Mouse (Mus musculus): ENCODE data around the gene Duxbl3. TPM values are rescaled to one million over a fixed set of nuclear protein-coding genes. Genes with fewer than 3 reads are reported as not detected.
"Not testable (repeated sequence)": the region's sequence is repeated elsewhere in the genome, so short reads cannot be mapped to it uniquely, and the experiment has no call there.

Duxbl3 gene
- 5.9 and 8.1 TPM in 2 replicates for polyA plus RNA-seq (2015; fragmentation: Nextera tagmentation; extraction: Ambion mirVana)

DNA sequence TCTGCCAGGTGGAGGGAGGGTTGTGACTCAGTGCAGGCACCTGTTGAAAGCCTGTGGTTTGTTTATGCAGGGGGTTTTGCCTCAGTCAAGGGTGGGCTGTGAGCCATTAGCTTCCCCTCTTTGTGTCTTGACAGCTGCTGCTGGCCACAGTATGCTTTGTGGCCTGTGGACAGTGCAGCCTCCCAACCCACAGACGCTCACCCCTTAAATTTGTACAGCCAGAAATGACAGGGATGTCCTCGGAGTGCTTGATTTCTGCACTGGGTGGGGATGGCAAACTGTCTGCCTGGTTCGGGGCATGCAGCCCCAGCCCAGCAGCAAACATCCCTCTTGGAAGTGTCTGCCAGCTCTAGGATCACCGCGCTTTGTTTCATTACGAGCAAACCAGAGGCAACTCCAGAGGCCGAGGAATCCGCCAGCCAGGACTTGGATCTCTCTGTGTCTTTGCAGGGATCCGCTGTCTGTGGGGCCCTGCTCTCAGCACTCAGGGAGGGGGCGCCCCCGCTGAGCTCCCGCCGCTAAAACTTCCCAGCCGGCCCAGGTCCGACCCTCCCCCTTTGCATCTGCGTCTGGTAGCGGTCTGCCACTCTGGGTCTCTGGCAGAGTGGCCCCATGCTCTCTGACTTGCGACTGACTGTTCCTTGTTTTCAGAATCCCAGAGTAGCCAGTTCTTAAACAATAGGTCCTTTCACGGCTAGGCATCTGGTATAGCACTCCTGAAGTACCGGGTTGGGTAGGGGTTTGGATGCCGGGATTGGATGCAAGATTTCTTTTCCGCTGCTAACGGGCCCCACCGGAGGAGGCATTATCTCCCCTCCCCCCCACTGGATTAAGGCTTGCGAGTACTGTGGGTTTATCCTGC is at the start of gene Duxbl3:
Duxbl3 (plus strand) TSS at position 207 of the 862 bp plus-strand sequence.
- not testable (repeated sequence) for H3K27ac ChIP-seq; H3K4me3 ChIP-seq (replicated peaks); H3K9ac ChIP-seq (replicated peaks); H3K4me1 ChIP-seq (replicated peaks); H3K4me2 ChIP-seq (replicated peaks); H3K27me3 ChIP-seq; H3K36me3 ChIP-seq; H3K9me3 ChIP-seq
- no CpG with 5 or more reads among the region's 25 CpGs for WGBS
- peak; percentile 96 for ATAC-seq

DNA sequence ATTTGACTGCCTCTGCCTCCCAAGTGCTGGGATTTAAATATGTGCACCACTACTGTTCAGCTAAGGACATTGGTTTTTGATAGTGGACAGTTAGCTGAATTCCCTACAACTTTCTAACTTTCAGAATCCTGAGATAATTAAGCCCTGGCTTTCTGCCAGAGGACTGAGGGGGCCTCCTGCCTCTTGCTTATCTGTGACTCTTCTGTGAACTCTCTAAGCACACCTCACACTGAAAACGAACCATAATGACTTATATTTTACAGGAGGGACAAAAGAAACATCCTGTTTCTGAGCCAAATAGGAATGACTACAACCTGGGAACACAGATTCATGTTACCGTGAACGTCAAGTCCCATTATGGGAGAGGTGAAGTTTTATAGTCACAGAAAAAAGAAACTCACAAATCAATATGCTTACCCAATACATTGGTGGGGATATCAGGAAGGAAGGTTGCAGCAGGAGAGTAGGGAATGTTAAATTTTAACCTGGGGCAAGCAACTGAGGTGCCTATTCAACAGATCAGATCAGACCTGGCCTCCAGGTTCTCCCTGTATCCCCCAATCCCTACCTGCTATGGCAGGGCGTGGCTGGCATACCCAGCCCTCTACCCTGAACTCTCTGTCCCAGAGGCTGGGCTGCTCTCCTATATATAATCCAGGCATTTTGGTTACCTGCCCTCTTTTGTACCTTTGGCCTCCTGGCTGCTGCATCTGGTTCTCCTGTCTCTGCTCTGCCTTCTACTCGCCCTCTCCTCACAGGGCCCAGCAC is 41.3 kb upstream of the Duxbl3 start:
- not testable (repeated sequence) for H3K9me3 ChIP-seq; H3K4me2 ChIP-seq (replicated peaks); H3K27me3 ChIP-seq; H3K36me3 ChIP-seq; H3K27ac ChIP-seq; H3K4me1 ChIP-seq (replicated peaks); ATAC-seq; H3K9ac ChIP-seq (replicated peaks); H3K4me3 ChIP-seq (replicated peaks)
- no CpG with 5 or more reads among the region's 5 CpGs for WGBS

DNA sequence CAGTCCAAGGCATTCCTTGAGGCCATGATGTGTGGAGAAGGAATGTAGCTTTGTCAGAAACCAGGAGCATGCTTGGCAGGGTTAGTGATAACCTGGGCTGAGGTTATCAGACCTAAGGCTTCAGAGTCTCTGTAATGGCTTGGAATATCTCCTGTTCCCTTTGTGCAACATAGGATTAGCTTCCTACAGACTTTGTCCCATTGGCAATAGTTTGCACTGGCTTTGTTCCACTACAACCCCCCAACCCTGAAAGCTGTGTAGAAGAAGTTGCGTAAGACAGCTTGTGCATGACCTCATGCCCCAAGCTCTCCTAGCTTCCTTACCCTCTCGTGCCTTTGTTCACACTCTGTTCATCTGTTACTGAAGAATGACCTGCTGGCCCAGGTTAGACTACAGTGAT is 20.6 kb upstream of the Duxbl3 start:
- not testable (repeated sequence) for H3K9me3 ChIP-seq, H3K27me3 ChIP-seq
- WGBS = no CpG with 5 or more reads among the region's 2 CpGs

DNA sequence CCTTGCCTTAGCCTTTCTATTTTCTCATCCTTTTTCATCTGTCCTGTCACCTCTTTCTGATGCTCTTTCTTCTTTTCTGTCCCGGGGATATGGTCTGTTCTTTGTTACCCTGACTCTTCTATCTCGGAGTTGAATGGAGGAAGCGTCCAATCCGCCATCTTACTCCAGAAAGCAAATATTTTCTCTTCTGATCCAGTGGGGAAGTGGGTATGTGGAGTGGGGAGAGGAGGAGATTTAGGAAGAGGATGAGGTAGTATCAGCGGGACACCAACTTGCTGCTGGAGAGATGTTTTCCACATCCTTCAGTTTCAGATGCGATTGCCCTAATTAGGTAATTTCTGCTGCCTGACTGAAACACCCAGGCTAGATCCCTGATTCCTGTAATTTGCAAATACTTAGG is 967 bp downstream of the Duxbl3 start:
- not testable (repeated sequence) for H3K4me2 ChIP-seq (replicated peaks); H3K36me3 ChIP-seq; H3K4me3 ChIP-seq (replicated peaks); H3K4me1 ChIP-seq (replicated peaks); H3K9ac ChIP-seq (replicated peaks); H3K9me3 ChIP-seq; H3K27me3 ChIP-seq; ATAC-seq; H3K27ac ChIP-seq
- WGBS = no CpG with 5 or more reads among the region's 6 CpGs

More for the DNA sequence above, 20.6 kb upstream of the Duxbl3 start:
- not testable (repeated sequence) for H3K9ac ChIP-seq (replicated peaks); H3K4me2 ChIP-seq (replicated peaks); H3K36me3 ChIP-seq; H3K4me1 ChIP-seq (replicated peaks); ATAC-seq; H3K27ac ChIP-seq; H3K4me3 ChIP-seq (replicated peaks)

DNA sequence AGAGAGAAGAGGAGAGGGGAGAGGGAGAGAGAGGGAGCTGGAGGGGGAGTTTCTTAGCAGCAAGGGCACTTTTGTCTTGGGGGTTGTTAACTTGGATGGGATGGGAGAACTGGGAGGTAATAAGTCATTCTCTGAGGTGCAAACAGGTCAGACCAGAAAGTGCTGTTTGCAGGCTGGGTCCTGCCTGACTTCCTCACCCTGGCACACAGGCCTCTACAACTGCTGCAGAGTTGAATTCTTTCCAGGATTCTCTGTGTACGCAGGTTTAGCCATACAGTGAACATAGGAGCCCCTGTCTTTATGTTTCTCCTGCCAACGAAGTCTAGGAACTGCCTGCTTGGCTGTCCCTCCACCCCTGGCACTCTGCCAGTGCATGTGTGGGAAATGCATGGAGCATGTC is 29.0 kb downstream of the Duxbl3 start:
- not testable (repeated sequence) for H3K4me2 ChIP-seq (replicated peaks); H3K27ac ChIP-seq; H3K27me3 ChIP-seq; H3K9ac ChIP-seq (replicated peaks); H3K4me1 ChIP-seq (replicated peaks); H3K4me3 ChIP-seq (replicated peaks); H3K9me3 ChIP-seq; H3K36me3 ChIP-seq; ATAC-seq
- no CpG with 5 or more reads among the region's 2 CpGs for WGBS

DNA sequence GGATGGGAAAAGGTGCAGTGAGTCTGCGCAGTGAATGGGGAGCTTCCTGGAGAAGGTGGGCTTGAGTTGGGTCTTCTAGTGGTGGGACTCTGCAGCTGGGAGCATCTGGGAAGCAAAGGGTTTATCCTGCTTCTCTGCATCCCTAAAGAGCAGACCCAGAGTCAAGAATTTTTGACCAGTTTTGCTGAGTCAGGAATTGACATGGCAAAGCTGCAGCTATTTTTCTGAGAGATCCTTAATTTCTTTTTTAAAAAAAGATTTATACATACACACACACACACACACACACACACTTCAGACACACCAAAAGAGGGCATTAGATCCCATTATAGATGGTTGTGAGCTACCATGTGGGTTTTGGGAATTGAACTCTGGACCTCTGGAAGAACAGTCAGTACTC is 36.1 kb downstream of the Duxbl3 start:
- Histone ChIP-seq H3K9me3 (no peaks in the 10 kb centered on the region), H3K9ac (replicated peaks) (no peak overlapping the region), H3K27ac (no peak overlapping the region), H3K27me3 (no peaks in the 10 kb centered on the region), H3K36me3 (no peaks in the 10 kb centered on the region), H3K4me2 (replicated peaks) (no peak overlapping the region), H3K4me3 (replicated peaks) (no peak overlapping the region), H3K4me1 (replicated peaks) (no peaks in the 10 kb centered on the region)
- WGBS = 100% methylated on average over 1 of the region's 1 CpGs
- ATAC-seq = no peak

DNA sequence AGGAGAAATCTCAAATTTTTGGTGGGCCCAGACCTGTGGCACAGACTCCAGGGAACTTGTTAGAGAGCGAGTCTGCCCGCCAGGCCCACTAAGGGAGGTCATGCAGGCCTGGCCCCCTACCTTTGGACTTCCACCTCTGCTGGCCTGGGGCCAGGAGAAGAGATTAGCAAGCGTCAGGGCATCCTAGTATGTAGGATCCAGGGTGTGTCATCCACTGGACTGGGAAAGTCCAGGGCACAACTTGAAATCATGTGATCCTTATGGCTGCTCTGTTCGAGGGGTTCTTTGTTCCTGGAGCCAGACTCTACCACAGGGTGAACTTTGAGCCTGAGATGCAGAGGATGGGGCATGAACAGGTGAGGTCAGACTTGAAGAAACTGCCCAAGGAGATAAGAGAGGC is 39.3 kb downstream of the Duxbl3 start:
- Histone ChIP-seq H3K4me2 (replicated peaks) (no peak overlapping the region), H3K9me3 (no peaks in the 10 kb centered on the region), H3K4me3 (replicated peaks) (no peak overlapping the region), H3K27ac (no peak overlapping the region), H3K36me3 (no peaks in the 10 kb centered on the region), H3K9ac (replicated peaks) (no peak overlapping the region), H3K4me1 (replicated peaks) (no peaks in the 10 kb centered on the region), H3K27me3 (no peaks in the 10 kb centered on the region)
- no peak for ATAC-seq
- 83% methylated on average over 4 of the region's 4 CpGs for WGBS

DNA sequence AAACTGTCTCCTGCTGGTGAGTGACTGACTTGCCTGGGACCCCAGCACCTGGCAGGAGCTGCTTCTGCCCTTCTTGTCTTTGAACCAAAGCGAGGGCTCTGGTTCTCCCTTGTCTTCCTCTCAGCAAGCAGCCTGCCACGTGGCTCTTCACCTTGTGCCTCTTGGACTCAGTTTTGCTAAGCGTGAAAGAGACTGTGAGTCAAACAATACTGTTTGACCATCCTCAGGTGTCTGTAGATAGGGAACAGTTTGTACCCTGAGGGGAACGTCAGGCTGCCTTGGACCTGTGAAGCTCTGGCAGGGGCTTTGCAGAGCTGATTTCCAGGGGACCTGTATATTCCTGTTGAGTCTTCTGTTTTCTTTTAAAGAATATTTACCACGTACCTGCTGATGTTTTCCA is 39.7 kb downstream of the Duxbl3 start:
- no peaks in the 10 kb centered on the region for H3K9me3 ChIP-seq
- H3K27ac ChIP-seq = no peak overlapping the region
- no peak for ATAC-seq
- H3K27me3 ChIP-seq = no peaks in the 10 kb centered on the region
- H3K9ac ChIP-seq (replicated peaks) = no peak overlapping the region
- H3K36me3 ChIP-seq = no peaks in the 10 kb centered on the region
- H3K4me2 ChIP-seq (replicated peaks) = no peak overlapping the region
- no peak overlapping the region for H3K4me3 ChIP-seq (replicated peaks)
- 83% methylated on average over 5 of the region's 5 CpGs for WGBS
- no peaks in the 10 kb centered on the region for H3K4me1 ChIP-seq (replicated peaks)

DNA sequence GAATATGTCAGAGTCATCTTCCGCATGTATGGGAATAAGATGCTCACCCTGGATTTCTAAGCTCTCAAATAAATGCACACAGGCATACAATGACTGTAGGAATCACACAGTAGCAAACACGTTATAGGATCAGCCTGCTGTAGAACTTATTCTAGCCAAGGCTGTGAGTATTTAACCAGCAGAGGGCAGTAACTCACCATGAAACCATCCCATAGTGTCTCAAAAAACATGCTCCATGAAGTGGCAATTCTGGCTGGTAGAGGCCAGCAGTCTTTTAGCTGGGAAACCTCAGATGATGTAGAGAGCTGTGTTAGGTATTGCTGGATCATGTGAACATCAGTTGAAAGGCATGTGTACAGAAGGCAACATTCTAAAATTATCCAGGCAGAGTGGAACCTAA is 45.3 kb downstream of the Duxbl3 start:
- Histone ChIP-seq H3K9ac (replicated peaks) (no peak overlapping the region), H3K9me3 (no peaks in the 10 kb centered on the region), H3K4me3 (replicated peaks) (no peak overlapping the region), H3K27me3 (0 out of 2 replicates have a peak, but pooled peaks cover 2% of the 10 kb centered on the region), H3K4me2 (replicated peaks) (no peak overlapping the region), H3K36me3 (no peaks in the 10 kb centered on the region), H3K4me1 (replicated peaks) (no peaks in the 10 kb centered on the region), H3K27ac (no peak overlapping the region)
- 38% methylated on average over 2 of the region's 2 CpGs for WGBS
- ATAC-seq = peak; percentile 66; the same call in 1 of the 2 replicates

DNA sequence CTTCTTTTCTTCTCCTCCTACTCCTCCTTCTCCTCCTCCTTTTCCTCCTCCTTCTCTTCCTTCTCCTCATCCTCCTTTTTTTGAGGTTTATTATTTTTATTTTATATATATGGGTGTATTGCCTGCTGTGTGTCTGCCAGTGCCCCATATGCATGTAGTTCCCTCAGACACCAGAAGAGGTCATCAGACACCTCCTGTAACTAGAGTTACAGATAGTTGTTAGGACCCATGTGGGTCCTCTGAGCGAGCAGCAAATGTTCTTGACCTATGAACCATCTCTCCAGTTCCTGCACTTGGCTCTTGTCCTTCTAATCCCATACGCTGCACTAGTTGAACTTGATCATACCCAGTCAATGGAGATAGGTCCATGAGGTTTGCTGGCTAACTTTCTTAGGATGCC is 48.3 kb downstream of the Duxbl3 start:
- no peak overlapping the region for H3K27ac ChIP-seq
- 43% methylated on average over 2 of the region's 2 CpGs for WGBS
- no peak overlapping the region for H3K9ac ChIP-seq (replicated peaks)
- no peak overlapping the region for H3K4me2 ChIP-seq (replicated peaks)
- H3K36me3 ChIP-seq = no peaks in the 10 kb centered on the region
- ATAC-seq = no peak
- H3K9me3 ChIP-seq = no peaks in the 10 kb centered on the region
- no peaks in the 10 kb centered on the region for H3K4me1 ChIP-seq (replicated peaks)
- no peak overlapping the region for H3K4me3 ChIP-seq (replicated peaks)
- 0 out of 2 replicates have a peak, but pooled peaks cover 2% of the 10 kb centered on the region for H3K27me3 ChIP-seq

DNA sequence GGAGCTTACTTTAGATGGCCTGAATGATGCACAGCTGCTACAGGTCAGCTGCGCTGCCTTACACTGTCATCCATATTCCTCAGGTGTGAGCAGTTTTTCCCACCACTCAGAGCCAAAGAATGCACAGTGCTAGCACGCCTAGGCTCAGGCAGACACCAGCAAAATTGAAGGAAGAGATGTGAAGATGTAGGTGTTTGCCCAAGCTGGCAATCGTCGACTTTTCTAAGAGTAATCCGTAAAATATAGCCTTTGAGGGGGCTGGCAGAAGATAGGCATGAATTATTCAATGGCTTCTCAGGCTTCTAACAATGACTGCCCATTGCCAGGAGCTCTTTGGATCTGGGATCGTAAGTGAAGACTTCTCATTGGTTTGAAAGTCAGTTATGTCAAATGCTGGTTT is 51.1 kb downstream of the Duxbl3 start:
- WGBS = 73% methylated on average over 6 of the region's 6 CpGs
- H3K4me1 ChIP-seq (replicated peaks) = no peaks in the 10 kb centered on the region
- H3K9ac ChIP-seq (replicated peaks) = no peak overlapping the region
- 0 out of 2 replicates have a peak, but pooled peaks cover 2% of the 10 kb centered on the region for H3K27me3 ChIP-seq
- H3K4me2 ChIP-seq (replicated peaks) = no peak overlapping the region
- no peaks in the 10 kb centered on the region for H3K9me3 ChIP-seq
- H3K4me3 ChIP-seq (replicated peaks) = no peak overlapping the region
- no peak for ATAC-seq
- no peak overlapping the region for H3K27ac ChIP-seq
- no peaks in the 10 kb centered on the region for H3K36me3 ChIP-seq

DNA sequence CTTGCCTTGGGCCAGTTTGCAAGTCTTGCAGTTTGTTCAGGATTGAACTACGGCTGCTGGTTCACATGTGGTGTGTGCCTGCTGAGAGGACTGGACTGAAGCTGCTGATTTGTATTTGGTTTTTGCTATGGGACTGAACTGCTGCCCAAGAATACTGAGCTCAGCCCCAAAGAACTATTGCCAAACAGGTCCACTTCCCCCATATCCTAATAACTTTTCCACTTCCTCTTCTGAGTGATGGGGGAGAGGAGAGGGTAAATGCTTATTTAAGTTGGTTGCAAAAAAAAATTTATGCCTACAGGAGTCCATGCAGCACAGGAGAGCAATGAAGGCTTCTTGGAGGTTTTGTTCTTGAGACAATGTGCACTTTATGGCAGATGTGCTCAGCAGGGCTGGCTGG is 51.7 kb downstream of the Duxbl3 start:
- Histone ChIP-seq H3K27ac (no peak overlapping the region), H3K27me3 (0 out of 2 replicates have a peak, but pooled peaks cover 2% of the 10 kb centered on the region), H3K4me2 (replicated peaks) (no peak overlapping the region), H3K4me1 (replicated peaks) (no peaks in the 10 kb centered on the region), H3K36me3 (no peaks in the 10 kb centered on the region), H3K9me3 (no peaks in the 10 kb centered on the region), H3K9ac (replicated peaks) (no peak overlapping the region), H3K4me3 (replicated peaks) (no peak overlapping the region)
- WGBS = 77% methylated on average over 1 of the region's 1 CpGs
- ATAC-seq = no peak
